Mouse (Mus musculus): ENCODE measurements around the gene Accsl.

Gene Accsl

DNA sequence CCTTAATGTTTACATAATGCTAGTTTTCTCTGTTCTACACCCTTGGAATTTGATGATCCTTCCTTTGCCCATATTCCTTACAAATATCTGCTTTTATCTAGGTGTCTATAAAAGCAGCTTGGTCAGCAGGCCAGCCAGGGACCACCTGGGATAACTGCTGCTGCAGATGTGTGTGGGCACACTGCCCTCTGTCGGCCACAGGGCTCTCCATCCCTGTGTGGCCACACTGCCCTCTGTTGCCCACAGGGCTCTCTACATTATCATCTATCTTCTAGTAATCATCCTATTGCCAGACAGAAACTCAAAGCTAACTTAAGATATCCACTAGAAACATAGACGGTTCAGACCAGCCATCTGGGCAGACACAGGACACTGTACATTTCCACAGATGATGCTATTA lies 59.0 kb downstream of the Accsl start:
- peak in 1 of 2 experiments; percentile 21 for DNase-seq (ENCODE audit: low spot score in 2 of 2)

DNA sequence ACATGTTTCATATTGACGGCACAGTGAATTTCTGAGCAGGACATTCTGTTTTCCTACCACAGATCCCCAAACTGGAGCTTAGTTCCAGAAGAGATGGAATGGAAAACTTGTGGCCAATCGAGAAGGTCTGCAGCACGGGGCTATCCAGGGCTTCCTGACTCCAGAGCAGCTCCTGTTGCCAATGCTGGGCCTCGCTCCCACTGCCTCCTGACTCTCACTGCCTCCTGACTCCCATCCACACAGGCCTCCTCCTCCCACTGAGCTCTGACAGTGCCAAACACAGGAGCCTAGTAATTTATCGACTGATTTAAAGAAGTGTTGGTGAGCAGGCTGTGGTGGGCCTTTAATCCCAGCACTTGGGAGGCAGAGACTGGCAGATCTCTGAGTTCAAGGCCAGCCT lies 60.9 kb downstream of the Accsl start:
- no peak for DNase-seq (ENCODE audit: low spot score in 2 of 2)

DNA sequence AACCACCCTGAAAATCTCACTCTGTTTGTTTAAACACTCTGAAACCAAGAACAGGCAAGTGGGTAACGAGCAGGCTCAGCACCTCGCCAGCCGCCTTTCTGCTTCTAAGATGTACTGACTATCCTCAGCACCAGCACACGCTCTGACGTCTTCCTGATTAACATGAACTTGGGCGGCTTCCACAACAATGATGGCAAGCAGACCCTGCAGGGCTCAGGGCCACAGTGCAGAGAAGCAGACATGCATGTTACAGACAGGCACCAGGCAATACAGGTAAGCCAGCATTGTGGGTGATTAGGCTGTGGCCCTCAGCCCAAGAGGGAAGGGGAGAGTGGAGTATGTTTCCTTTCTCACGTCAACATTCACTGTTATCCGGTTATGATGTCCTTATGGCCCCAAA lies 61.5 kb downstream of the Accsl start:
- DNase-seq (ENCODE audit: low spot score in 2 of 2) = no peak

DNA sequence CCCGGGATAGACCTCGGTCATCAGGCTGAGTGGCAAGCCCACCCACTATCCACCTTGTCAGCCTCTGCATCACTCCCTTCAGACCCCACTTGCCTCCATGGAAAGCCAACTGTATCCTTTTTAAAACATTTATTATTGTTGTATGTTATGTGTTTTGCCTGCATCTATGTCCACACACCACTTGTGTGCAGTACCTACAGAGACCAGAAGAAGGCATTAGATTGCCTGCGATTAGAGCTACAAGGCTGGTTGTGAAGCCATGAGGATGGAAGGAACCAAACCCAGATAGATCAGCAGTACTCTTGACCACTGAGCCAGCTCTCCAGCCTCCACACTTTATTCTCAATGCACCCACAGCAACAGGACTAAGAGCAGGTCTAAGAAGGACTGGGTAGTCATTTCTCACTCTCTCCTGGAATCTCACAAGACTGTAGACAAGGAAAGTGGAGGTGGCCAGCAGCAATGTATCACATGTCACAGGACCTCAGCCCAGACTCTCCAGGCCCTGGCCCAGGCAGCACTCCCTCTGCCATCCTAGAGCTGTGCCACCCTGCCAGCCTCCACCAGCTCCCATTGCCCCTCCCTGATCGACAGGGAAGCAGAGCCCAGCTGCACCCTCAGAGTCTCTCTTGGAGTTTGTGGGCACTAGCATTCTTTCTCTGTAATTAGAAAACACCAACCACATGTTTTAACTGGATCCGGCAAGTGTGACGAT lies 62.3 kb downstream of the Accsl start:
- DNase-seq (ENCODE audit: low spot score in 2 of 2) = no peak

DNA sequence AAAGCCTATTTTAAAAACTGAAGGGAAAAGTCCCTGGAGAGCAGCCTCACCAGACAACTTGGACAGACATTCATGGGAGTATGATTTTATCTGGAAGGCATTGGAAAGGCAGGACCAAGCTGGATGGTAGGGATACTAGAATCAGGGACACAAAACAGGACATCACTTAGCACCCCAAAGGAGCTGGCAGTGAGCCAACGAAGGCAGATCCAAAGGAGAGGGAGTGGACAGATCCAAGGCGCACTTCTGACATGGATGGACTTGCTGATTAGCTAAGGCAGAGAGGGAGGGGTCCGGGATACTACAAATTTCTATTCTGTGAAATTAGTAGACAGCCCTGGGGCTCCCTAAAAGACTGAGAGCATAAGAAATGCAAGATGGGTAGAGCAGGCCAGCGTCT lies 63.4 kb downstream of the Accsl start:
- DNase-seq (ENCODE audit: low spot score in 2 of 2) = no peak

All from urinary bladder, postnatal 36 days (tissue).